Mouse (Mus musculus): ENCODE measurements at regions not wholly inside any gene's neighbourhood (a gene's known extent, or its start where the extent isn't known, plus 50 kb on each side); places are given as distances from the start of the nearest gene placed in this dataset.

DNA sequence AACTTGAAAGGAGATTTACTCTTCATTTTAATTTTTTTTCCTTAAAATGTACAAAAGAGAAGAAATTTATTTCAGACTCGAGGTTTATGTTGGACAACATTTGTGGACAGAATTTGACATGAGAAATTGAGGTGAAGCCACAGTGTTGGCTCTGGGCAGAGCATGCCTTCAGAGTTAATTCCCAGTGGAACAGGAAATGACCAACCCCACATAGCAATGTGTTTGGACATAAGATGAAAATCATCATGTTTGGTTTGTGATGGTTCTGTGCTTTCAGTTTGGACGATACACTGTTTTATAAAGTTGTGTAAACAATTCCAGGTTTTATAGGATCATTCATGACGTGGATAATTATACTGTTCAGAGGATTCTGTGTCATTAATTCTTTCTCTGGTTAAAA, 271.9 kb upstream of the Mettl25 start:
- no peak for DNase-seq (ENCODE audit: low read depth, low spot score)

DNA sequence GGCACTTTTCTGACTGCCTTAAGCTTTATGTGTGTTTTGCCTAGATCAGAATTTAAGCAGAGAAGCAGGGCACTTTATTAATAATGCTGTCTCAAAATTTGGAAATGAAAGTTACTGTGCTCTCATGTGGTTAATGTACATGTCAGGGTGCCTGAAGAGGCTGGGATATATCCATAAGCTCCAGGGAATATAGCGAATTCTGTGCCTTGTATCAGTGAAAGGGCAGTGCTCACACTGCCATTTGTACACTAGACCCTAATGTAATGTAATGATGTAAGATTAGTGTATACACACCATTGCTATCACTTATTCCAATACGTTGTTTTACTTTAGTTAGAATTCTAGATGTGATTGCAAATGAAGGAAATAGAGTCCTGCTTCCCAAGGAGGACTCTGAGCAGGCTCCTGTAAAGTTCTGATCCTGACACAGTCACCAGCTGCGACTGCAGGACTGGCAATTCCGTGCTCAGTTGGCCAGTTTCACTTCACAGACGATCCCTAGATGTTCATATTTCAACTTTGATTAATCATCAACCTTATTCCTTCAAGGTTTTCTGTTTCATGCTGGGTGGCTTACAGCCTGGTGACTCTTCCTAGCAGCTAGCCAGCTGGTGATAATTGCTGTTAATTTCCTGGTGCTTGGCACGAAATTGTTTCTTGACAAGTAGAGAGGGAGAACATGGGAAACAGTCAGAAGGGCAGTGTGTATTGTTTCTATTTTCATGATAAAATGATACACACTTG, 273.7 kb upstream of the Mettl25 start:
- peak; percentile 18 for DNase-seq (ENCODE audit: low read depth, low spot score)

DNA sequence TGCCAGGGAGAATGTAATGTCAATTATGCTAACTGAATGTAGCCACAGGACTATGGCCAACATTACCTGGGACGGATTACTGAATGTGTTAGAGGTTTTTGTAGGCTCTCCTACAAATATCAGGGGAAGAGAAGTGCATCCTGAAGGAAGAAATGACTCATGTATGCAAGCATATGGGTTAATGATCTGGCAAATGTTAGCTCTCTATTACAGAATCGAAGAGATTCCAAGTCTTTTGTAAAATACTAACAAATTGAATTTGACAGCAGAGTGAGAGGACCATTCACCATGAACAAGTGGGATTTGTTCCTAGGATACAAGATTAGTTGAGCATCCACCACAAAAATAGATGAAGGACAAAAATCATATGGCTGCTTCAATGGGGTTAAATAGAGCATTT, 280.6 kb upstream of the Mettl25 start:
- DNase-seq (ENCODE audit: low read depth, low spot score) = peak; percentile 18

DNA sequence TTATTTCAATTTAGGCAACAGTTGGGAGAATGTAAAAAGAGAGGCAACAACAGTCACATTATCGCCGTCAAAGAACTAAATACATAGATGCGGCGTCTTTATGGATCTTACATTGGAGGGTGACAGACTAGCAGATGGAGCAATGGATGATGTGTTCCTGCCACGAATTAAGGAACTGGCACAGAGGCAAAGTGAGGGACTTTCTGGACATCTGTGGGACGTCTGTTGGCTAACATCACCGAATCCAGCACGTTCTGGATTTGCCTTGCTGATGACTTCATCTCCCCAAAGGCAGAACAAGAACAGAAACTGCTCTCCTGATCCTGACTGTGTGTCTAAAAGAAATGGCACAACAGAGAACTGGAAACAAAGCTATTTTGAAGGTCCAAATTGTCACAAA, 281.8 kb upstream of the Mettl25 start:
- DNase-seq (ENCODE audit: low read depth, low spot score) = peak; percentile 71

DNA sequence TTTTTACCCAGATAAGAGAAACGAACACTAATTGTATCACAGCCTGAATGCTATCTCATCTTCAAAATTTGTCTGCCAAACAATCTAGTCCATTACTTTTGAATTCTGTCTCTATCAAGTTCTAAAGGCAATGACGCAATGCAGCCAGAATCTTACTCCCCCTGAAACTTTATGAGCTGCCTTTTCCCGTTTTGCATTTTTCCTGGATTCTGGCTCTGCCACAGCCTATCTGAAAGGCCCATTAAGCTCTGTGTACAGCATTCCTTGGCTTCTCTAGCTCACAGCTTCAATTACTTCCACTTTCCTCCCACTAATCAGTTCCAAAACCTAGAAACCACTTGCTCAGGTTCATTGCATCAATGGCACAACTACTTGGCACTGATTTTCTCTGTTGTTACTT, 298.0 kb upstream of the Ppfia2 start:
- no peak for DNase-seq (ENCODE audit: low read depth, low spot score)

DNA sequence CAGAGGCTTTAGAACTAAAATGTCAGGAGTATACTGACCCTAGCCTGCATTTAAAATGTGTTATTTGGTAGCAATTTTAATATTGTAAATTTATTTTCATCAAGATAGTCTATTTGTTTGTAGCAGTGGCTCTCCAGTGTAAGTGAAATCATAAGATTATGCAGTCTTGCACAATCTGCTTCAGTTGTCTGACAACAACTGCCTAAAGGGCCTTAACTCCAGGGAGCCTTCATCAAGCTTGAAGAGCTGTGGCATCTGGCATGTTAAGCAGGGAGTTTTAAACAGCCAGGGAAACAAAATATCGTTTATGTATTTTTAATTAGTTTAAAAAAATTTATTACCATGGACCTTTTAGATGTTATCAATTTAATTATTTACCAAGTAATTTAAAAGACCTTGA, 295.7 kb upstream of the Ppfia2 start:
- DNase-seq (ENCODE audit: low read depth, low spot score) = no peak

DNA sequence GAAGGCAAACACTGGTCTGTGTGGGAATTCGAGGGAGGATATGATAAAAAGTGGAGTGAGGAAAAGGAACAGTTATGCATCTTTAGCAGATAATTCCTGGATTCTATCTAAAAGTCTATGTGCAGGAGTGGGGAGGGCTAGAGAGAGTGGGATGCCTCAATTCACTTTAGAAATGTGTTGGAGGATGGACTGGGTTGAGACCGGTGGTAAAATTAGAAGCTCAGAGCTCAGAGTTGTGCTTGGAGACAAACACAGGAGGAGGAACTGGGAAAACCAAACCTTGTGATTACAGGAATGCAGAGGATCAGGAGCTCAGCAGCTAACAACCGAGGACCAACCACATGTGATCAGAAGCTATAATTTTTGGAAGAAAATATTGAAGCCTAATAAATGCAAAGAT, 290.5 kb upstream of the Ppfia2 start:
- peak; percentile 73 for DNase-seq (ENCODE audit: low read depth, low spot score)

DNA sequence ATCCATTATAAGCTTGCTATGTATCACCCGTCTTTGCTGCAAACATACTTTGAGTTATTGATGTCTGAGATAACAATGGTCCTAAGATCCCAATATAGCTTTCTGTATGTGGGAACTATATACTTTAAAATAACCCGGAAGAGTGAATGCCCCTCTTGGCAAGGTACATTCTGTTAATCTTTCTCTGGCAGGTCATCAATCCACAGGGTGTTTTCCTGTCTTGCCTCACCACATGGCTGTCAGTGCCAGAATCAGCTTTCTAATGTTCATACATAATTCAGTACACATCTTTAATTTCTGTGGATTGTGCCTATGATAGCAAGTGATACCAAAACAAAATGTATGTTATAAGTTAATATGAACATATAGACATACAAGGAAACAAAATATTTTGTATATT, 267.6 kb upstream of the Ppfia2 start:
- DNase-seq (ENCODE audit: low read depth, low spot score) = no peak

DNA sequence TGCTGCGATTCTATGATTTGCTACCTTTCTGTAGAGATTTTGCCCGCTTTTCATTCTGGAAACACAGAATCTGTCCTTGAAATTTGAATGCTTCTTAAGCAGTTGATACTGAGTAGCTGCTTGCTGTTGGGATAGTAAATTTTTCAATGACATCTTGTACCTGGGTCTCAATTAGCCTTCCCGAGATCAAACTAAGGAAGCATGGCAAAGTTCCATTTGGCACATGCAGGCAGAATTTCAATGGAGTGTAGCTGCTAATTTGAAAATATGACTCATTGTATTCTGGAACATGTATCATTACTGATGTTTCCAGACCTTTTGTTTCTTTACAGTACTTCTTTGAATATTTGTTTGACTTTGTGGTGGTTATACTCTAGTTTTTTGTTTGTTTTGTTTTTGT, 245.9 kb upstream of the Ppfia2 start:
- DNase-seq (ENCODE audit: low read depth, low spot score) = peak; percentile 17

DNA sequence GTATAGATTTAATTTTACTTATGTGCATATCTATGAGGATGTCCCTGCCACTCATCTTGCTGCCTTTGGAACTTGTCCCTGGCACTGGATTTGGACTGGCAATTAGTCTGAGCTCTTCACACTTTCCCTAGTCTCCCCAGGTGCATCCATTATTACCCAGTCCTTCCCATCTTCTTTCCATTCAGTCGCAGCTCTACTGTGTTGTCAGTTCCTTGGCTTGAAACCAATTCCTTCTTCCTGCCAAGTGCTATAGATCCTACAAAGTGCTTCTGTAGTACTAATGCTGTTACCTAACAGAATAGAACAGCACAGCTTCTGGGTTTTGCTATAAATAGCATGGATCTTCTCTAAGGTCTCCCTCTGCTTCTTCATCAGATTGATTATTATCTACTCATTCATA, 228.0 kb upstream of the Ppfia2 start:
- peak; percentile 63 for DNase-seq (ENCODE audit: low read depth, low spot score)

DNA sequence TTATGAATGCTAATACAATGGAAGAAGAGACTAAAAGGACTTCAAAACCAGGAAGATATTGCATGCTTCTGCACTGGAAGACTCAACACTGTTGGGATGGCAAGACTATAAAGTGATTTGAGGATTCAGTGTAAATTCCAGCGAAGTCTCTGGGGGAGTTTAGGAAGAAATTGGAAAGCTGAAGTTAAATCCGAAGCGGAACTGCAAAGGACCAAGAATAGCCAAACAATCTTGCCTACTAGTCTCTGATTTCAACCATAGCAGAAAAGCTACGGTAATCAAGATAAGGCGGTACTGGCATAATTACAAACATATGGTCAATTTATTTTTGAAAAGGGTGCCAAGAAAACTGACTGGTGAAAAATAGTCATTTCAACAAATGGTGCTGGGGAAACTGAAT, 216.0 kb upstream of the Ppfia2 start:
- peak; percentile 61 for DNase-seq (ENCODE audit: low read depth, low spot score)

DNA sequence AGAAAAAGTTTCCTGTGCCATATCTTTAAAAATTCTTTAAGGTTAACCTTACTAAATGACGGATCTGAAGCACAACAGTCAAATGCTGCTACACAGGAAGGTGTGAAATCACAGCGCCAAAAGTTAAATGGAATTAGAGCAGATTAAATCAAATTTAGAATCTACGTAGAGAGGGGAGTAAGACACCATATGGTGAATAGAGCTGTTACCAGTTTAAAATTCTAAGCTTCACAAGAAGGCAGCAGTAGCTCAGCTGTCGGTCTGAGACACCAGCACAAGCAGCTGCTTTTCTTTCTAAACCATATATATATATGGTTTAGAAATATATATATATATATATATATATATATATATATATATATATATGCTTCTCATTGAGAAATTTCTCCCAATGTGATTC, 210.3 kb upstream of the Ppfia2 start:
- DNase-seq (ENCODE audit: low read depth, low spot score) = peak; percentile 77

DNA sequence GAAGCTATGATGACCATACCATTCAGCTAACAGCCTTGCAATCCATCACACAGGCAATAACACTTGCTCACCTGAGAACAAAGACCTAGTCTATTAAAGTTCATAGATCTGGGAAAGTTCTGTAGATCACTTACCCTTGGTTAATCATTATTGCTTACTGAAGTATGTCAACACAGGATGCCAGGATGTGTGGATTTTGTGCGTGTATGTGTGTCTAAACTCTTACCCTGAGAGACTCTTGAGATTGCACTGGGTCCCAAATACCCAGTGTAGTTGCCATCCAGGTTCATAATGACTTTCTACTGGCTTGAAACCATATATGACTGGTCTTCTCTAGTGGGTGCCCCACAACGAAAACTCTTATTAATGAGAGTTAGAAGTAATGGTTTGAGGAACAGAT, 196.8 kb upstream of the Ppfia2 start:
- no peak for DNase-seq (ENCODE audit: low read depth, low spot score)

DNA sequence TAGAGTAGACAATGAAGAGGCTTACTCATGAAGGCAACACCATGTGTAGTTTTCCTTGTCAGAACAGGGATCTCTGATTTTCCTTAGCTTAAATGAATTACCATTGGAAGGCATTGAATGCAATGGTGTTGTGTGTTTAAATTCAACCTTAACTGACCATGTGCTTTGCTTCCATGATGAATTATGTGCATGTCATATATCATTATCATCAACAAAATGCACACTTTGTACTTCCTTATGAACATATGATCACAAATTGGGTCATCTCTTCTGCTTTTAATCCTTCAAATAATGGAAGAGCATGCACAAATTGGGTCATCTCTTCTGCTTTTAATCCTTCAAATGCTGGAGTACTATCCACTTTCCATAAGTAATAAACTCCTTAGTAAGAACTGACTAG, 180.2 kb upstream of the Ppfia2 start:
- DNase-seq (ENCODE audit: low read depth, low spot score) = no peak

DNA sequence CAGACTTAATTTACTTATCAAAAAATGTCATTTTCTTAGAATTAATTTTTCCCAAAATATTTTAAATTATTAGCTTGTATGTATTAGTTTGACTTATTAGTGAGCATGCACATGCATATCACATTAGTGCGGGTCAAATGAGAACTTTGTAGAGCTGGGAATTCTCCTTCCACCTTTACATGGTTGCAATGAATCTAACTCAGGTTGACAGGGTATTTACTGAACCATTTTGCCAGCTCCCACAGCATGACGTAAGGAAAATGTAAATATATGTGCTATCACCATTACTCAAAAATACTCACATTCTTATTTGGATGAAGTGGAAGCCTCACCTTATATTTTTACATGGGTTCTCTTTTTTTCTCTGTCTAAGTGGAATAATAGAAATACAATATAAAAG, 179.4 kb upstream of the Ppfia2 start:
- no peak for DNase-seq (ENCODE audit: low read depth, low spot score)

DNA sequence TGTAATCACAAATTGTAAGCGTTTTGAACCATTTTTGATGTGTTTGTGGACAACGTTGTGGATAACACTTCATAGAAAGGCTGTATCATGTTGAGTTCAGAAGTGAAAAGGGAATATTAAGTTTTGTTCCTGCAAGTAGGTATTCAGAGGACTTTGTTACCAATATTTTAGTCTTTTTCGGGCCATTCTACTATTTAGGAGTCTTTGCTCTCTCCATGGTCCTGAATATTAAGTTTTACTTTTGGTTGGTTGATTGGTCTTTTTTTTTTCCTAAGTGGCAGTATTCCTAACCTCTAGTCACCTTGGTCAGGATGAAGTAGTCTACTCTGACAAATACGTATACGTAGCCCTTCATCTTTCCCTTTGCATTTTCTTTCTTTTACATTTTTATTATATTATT, 174.6 kb upstream of the Ppfia2 start:
- DNase-seq (ENCODE audit: low read depth, low spot score) = no peak

DNA sequence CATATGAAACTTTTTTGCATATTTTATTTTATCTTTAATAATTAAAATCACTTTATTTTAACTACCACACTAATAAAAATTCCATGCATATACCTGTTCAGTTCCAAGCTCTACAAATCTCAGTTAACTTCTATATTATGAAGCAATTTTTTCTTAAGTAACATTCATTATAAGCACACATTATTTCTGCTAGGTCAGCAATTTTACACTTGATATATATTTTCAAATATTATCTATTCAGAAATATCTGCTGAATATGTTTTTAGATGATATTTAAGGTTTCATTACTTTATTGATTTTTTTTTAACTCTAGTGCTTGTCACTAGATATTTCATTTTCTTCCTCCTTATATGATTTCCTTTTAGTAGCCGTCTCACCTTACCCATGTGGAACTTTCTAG, 135.0 kb upstream of the Ppfia2 start:
- DNase-seq (ENCODE audit: low read depth, low spot score) = no peak

DNA sequence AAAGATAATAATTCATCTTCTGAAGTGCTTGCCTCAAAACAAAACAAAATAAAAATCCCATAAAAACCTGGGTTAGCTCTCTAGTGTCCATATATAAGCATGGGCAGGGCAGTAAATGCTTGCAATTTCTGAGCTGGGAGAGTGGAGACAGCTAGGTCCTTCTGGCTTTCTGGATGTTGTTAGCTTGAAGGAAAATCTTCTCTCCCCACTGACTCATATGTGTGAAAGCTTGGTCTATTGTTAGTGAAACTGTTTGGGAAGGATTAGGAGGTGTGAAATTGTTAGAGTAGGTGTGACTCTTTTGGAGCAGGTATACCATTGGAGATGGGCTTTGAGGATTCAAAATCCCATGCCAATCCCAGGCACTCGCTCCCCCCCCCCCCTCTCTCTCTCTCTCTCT, 118.5 kb upstream of the Ppfia2 start:
- DNase-seq (ENCODE audit: low read depth, low spot score) = peak; percentile 54

DNA sequence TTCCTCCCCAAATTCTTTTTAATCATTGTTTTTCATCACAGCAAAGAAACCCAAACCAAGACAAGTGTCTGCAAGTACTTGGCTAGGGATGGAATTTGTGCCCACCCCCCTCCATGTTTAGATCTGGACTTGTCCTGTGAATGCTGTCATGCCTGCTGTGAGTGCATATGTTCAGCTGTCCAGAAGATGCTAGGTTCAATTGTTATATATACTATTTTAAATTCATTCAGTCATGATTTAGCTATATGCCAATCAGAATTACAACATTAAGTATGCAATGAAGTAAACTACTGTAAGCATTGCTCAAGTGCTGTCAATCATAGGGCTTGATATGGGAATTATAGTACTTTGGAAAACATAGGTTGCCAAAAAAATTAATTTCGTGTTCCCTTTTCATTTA, 94.5 kb upstream of the Ppfia2 start:
- DNase-seq (ENCODE audit: low read depth, low spot score) = peak; percentile 39

DNA sequence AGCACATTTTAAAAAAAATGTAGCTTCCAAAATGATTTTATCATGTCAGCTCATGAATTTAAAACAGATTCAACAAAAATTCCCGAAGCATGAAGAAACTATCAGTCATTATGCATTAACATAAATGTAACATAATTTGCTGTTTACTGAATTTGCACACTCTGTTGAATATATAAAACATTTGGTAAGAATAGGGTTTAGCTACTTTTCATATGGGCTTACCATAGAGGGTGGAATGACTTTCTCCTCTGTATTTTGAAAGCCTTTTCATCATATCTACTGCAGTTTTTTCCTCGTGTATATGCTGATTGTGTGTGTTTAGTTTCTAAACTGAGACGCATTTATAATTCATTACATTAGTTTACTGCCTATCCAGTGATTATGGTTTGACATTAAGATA, 94.0 kb upstream of the Ppfia2 start:
- no peak for DNase-seq (ENCODE audit: low read depth, low spot score)

DNA sequence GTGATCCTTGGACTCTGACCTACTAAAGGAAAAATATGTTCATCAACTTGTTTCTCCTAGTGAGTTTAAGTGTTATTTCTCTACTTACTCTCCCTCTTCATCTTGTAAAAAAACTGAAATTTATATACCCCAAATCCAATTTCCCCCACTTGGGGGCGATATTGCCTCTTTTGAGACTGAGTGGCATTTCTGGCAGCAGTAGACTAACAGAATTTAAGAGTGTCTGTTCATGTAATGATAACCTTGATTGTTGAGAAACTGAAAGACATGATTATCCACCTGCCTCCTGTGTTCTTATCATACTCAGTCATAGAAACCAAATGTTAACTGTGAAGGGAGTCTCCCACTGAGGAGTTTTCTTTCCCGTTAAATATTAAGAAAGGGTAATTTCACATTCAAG, 89.5 kb upstream of the Ppfia2 start:
- peak; percentile 39 for DNase-seq (ENCODE audit: low read depth, low spot score)

DNA sequence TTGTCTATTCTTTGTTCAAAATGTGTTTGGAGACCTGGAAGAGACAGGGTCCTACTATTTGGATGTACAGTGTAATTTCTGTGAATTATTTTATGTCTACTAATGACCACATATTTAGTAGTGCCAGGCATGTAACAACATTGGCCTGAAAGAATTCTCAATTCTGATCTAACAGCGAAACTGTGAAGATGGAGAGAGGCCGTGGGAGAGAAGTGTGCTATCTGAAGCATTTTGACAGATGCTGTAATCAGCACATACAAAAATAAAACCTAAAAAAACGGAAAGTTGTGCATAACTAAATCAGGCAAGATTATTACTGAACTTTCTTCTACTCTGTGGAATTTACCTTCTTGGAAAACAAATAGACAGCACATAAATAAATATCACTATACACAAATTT, 61.4 kb upstream of the Ppfia2 start:
- peak; percentile 67 for DNase-seq (ENCODE audit: low read depth, low spot score)

DNA sequence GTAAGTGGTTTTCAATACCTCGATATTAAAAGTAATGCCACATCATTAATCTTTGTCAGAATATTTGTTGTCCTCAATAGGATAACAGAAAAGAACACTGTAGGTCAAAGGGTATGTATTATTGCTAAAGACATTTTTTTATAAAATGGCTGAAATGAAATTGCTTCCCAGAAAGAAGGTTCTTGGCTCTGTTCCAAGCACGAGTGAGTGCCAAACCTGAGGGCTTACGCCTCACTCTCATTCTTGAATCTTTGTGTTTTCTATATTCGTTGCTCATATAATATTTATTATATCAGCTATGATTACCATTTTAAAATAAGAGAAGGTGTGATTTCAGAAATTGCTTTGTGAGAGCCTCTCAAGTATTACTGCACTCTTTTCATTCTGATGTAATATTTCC, 57.0 kb upstream of the Ppfia2 start:
- no peak for DNase-seq (ENCODE audit: low read depth, low spot score)

DNA sequence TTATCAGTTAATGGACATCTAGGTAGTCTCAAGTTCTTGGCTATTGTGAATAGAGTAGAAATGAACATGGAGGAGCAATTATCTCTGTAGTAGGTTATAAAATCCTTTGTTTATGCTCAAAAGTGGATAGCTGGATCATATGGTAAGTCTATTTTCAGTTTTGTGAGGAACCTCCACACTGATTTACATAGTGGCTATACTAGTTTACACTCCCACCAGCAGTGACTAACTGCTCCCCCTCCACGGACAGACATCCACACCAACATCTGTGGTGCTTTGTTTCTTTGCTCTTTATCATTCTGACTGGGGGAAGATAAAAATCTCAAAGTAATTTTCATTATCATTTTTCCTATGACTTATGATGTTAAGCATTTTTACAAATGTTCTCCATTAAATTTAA, 55.1 kb upstream of the Ppfia2 start:
- peak; percentile 64 for DNase-seq (ENCODE audit: low read depth, low spot score)
